In the genomic region with DNA sequence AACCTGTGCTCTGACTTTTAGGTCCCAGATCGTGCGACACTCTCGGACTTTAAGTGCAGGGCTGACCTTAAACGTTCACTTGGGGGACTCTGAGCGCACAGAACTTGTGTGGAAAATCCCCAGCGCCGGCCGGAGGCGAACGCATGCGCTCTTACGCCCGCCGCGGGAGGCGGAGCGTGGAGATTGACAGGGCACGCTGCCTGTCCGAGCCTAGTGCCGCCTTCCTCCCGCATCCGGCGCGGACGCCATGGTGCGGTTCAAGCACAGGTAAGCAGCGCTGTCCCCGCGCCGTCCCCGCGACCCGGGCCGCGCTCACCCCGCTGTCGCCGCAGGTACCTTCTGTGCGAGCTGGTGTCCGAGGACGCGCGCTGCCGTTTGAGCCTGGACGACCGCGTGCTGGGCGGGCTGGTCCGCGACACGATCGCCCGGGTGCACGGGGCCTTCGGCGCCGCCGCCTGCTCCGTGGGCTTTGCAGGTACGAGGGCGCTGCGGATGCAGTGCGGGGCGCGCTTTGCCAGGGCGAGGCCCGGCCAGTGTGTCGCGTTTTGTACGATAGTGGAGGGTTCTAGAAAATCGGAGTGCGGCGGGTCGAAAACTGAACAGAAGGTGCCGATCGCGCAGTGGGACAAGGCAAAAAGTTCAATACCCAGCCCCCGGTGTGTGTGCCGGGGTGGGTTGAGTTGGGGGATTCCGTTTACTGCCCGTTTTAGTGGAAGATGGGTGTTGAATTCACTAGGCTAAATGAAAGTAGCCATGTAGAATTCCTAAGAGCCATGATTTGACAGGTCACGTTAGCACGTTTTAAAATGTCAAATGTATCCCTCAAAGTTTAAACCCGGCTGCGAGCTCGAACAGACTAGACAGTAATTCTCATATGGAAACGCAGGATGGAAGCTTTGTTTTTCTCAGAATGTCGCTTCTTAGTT, we compare ENCODE assay signal across 8 mouse cellular contexts. TPM values are rescaled to one million over a fixed set of nuclear protein-coding genes. Genes with fewer than 3 reads are reported as not detected.
DNase-seq lines count a peak whose midpoint lies in the region; ATAC-seq and TF ChIP-seq lines count a peak whose summit lies in the region.

No protein-coding gene starts in this region.

- peak overlapping the region; percentile 98 for H3K4me3 ChIP-seq in G1E (ENCODE audit: low read depth, low read length)
- peak overlapping the region; percentile 68 for H3K4me3 ChIP-seq in forebrain, postnatal 0 days (ENCODE audit: low read depth, low read length)
- peak overlapping the region; percentile 92 for H3K4me3 ChIP-seq in lung, embryonic 16.5 days (ENCODE audit: low read length)

- H3K9me3 ChIP-seq in G1E (replicated peaks): 0 out of 2 replicates have a peak, but pooled peaks cover 3% of the 10 kb centered on the region
- H3K9me3 ChIP-seq in forebrain, postnatal 0 days (ENCODE audit: low read length): no peaks in the 10 kb centered on the region
- no peaks in the 10 kb centered on the region for H3K9me3 ChIP-seq in lung, embryonic 16.5 days (ENCODE audit: control insufficient read depth, low read length)

- H3K27ac ChIP-seq in forebrain, postnatal 0 days (ENCODE audit: low read depth, low read length): no peak overlapping the region
- peak overlapping the region; percentile 58 for H3K27ac ChIP-seq in lung, embryonic 16.5 days (ENCODE audit: low read length)

- 2% methylated on average over 88 of the region's 88 CpGs for WGBS in forebrain, postnatal 0 days
- 0% methylated on average over 85 of the region's 88 CpGs for WGBS in lung, embryonic 16.5 days

- H3K4me2 ChIP-seq in forebrain, postnatal 0 days (ENCODE audit: low read depth): peak overlapping the region; percentile 85
- peak overlapping the region; percentile 91 for H3K4me2 ChIP-seq in lung, embryonic 16.5 days (ENCODE audit: low read depth, low read length)

- peaks cover 28% of the 10 kb centered on the region for H3K4me1 ChIP-seq in G1E (ENCODE audit: insufficient read depth, low read depth, low read length)
- H3K4me1 ChIP-seq in forebrain, postnatal 0 days (ENCODE audit: insufficient read depth): no peaks in the 10 kb centered on the region
- H3K4me1 ChIP-seq in lung, embryonic 16.5 days (replicated peaks; ENCODE audit: control insufficient read depth, insufficient read depth, low read length): peaks cover 11% of the 10 kb centered on the region

- DNase-seq in G1E (ENCODE audit: low spot score): peak; percentile 82
- peak; percentile 95 to 97 for DNase-seq in cerebellum, adult 18-20 months
- DNase-seq in forebrain, postnatal 0 days: peak; percentile 93
- DNase-seq in layer of hippocampus, adult 9-10 months (ENCODE audit: low spot score): peak; percentile 51
- peak; percentile 71 for DNase-seq in ovary, postnatal 10 days (ENCODE audit: low spot score)
- DNase-seq in thymus, postnatal 10 days (ENCODE audit: low spot score in 2 of 2): peak; percentile 85 to 90

- peak overlapping the region; percentile 72 for H3K9ac ChIP-seq in forebrain, postnatal 0 days
- peak overlapping the region; percentile 85 for H3K9ac ChIP-seq in lung, embryonic 16.5 days (ENCODE audit: low read length)

- no peak for TF ChIP-seq CTCF in G1E (IDR thresholded peaks at IDR 0.05; ENCODE audit: low read depth, low read length)
- TF ChIP-seq CTCF in forebrain, postnatal 0 days (IDR thresholded peaks at IDR 0.05; ENCODE audit: low read depth): no peak

- peaks cover 16% of the 10 kb centered on the region for H3K27me3 ChIP-seq in G1E (ENCODE audit: insufficient read depth, low read length)
- no peaks in the 10 kb centered on the region for H3K27me3 ChIP-seq in forebrain, postnatal 0 days (ENCODE audit: insufficient read depth, low read length)
- peaks cover 4% of the 10 kb centered on the region; the same call in 1 of the 2 replicates for H3K27me3 ChIP-seq in lung, embryonic 16.5 days (ENCODE audit: control insufficient read depth, insufficient read depth, low read depth, low read length)

- peak; percentile 76 for ATAC-seq in G1E (ENCODE audit: extremely low read depth, insufficient number of reproducible peaks, low FRiP score, poor library complexity, severe bottlenecking)
- ATAC-seq in forebrain, postnatal 0 days: peak; percentile 78
- ATAC-seq in hematopoietic stem cell, adult 5-6 weeks (replicated peaks in 1 of 2; ENCODE audit: insufficient read depth in 1 of 2, low FRiP score in 2 of 2, low TSS enrichment in 1 of 2, low read depth in 1 of 2, poor library complexity in 2 of 2, severe bottlenecking in 2 of 2): peak; percentile 80 to 86
- ATAC-seq in lung, embryonic 16.5 days (ENCODE audit: low read depth): peak; percentile 90

- peaks cover 38% of the 10 kb centered on the region for H3K36me3 ChIP-seq in G1E (replicated peaks)
- H3K36me3 ChIP-seq in forebrain, postnatal 0 days (ENCODE audit: insufficient read depth): peaks cover 36% of the 10 kb centered on the region
- peaks cover 27% of the 10 kb centered on the region for H3K36me3 ChIP-seq in lung, embryonic 16.5 days (ENCODE audit: control insufficient read depth, insufficient read depth, low read length)

RNA-seq across cellular contexts. Expression of gene Pop5, which starts 2.4 kb away (rescaled TPM):
- total RNA-seq in G1E (2014; fragmentation: Nextera tagmentation) (24.2 and 25.5 TPM in 2 replicates), G1E (2017) (61.2 and 82.5 TPM in 2 replicates)
- 18.6 and 28.3 TPM in 2 replicates for polyA plus RNA-seq in G1E (2012)
- total RNA-seq in forebrain, postnatal 0 days (2014; rRNA removed): 32.8 and 40.8 TPM in 2 replicates
- polyA plus RNA-seq in forebrain, postnatal 0 days (2015; fragmentation: Nextera tagmentation; extraction: Ambion mirVana): 85.9 and 96.6 TPM in 2 replicates
- 67.4 and 94.4 TPM in 2 replicates for total RNA-seq in hematopoietic stem cell, adult 5-6 weeks (2017)
- 97.6 and 109 TPM in 2 replicates for polyA plus RNA-seq in lung, embryonic 16.5 days (2015; fragmentation: Nextera tagmentation; extraction: Ambion mirVana)

RNA-seq across cellular contexts. Expression of gene Rnf10, which starts 34.6 kb away (rescaled TPM):
- 59.7 and 87.3 TPM in 2 replicates for total RNA-seq in G1E (2014; fragmentation: Nextera tagmentation)
- 56.9 and 57.3 TPM in 2 replicates for total RNA-seq in G1E (2017)
- 201 and 202 TPM in 2 replicates for polyA plus RNA-seq in G1E (2012)
- 91.4 and 106 TPM in 2 replicates for total RNA-seq in forebrain, postnatal 0 days (2014; rRNA removed)
- polyA plus RNA-seq in forebrain, postnatal 0 days (2015; fragmentation: Nextera tagmentation; extraction: Ambion mirVana): 150 and 169 TPM in 2 replicates
- 50.7 and 55.9 TPM in 2 replicates for total RNA-seq in hematopoietic stem cell, adult 5-6 weeks (2017)
- polyA plus RNA-seq in lung, embryonic 16.5 days (2015; fragmentation: Nextera tagmentation; extraction: Ambion mirVana): 115 and 116 TPM in 2 replicates

RNA-seq across cellular contexts. Expression of gene Coq5, which starts 41.4 kb away (rescaled TPM):
- total RNA-seq in G1E (2014; fragmentation: Nextera tagmentation) (41.1 and 42.9 TPM in 2 replicates), G1E (2017) (51.6 and 56.9 TPM in 2 replicates)
- 23.4 and 25.0 TPM in 2 replicates for polyA plus RNA-seq in G1E (2012)
- total RNA-seq in forebrain, postnatal 0 days (2014; rRNA removed): 35.9 and 41.7 TPM in 2 replicates
- polyA plus RNA-seq in forebrain, postnatal 0 days (2015; fragmentation: Nextera tagmentation; extraction: Ambion mirVana): 40.7 and 45.2 TPM in 2 replicates
- total RNA-seq in hematopoietic stem cell, adult 5-6 weeks (2017): 39.0 and 55.3 TPM in 2 replicates
- 37.9 and 38.6 TPM in 2 replicates for polyA plus RNA-seq in lung, embryonic 16.5 days (2015; fragmentation: Nextera tagmentation; extraction: Ambion mirVana)

RNA-seq across cellular contexts. Expression of gene Cabp1, which starts 43.9 kb away (rescaled TPM):
- total RNA-seq in G1E (2014; fragmentation: Nextera tagmentation) (not detected in 2 replicates), G1E (2017) (0.06 and 0.27 TPM in 2 replicates)
- polyA plus RNA-seq in G1E (2012): not detected in 2 replicates
- 28.1 and 31.5 TPM in 2 replicates for total RNA-seq in forebrain, postnatal 0 days (2014; rRNA removed)
- polyA plus RNA-seq in forebrain, postnatal 0 days (2015; fragmentation: Nextera tagmentation; extraction: Ambion mirVana): 12.6 and 19.4 TPM in 2 replicates
- total RNA-seq in hematopoietic stem cell, adult 5-6 weeks (2017): not detected in 2 replicates
- 1.3 and 1.6 TPM in 2 replicates for polyA plus RNA-seq in lung, embryonic 16.5 days (2015; fragmentation: Nextera tagmentation; extraction: Ambion mirVana)
